Comparison of ENCODE assay signal across 9 mouse cellular contexts in the genomic region with DNA sequence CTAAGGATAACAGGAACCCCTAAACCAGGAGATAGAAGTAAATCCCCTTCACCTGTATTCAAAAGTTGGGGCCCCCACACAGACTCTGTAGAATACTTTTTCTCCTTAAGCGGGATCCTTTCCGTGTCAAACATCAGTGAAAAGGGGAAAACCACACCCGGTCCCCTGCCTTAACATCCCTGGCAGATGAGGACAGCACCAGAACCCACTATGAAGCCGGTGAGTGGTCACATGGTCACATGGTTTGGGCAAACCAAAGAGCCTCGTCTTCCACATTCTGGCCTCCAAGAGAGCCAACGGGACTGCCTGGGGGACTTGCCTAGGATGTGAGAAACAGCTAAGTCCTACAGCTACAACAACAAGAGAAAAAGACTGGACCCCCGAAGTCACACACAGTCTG. TPM values are rescaled to one million over a fixed set of nuclear protein-coding genes. Genes with fewer than 3 reads are reported as not detected.
DNase-seq lines count a peak whose midpoint lies in the region; ATAC-seq and TF ChIP-seq lines count a peak whose summit lies in the region.
"Had no signal": no experiment of that assay in that cellular context is flagged by ENCODE, and none has a peak within 500 bp of the region (broad histone marks: within the 10 kb centered on the region; RNA-seq: fewer than 3 reads in every experiment).

No protein-coding gene starts in this region.

- H3K9ac ChIP-seq in heart, embryonic 12.5 days, result no peak overlapping the region
- no peak overlapping the region for H3K9ac ChIP-seq in heart, adult 2 months (ENCODE audit: low read depth, low read length)
- no peak overlapping the region; the same call in 1 of the 2 replicates for H3K9ac ChIP-seq in hindbrain, embryonic 16.5 days (ENCODE audit: low read depth, low read length)
- H3K9ac ChIP-seq in midbrain, embryonic 13.5 days (replicated peaks), result no peak overlapping the region

- H3K36me3 ChIP-seq in heart, embryonic 12.5 days, result no peaks in the 10 kb centered on the region
- H3K36me3 ChIP-seq in heart, adult 2 months (ENCODE audit: control insufficient read depth, insufficient read depth, low read length), result no peaks in the 10 kb centered on the region
- H3K36me3 ChIP-seq in embryonic facial prominence, embryonic 10.5 days (replicated peaks), result no peaks in the 10 kb centered on the region
- H3K36me3 ChIP-seq in hindbrain, embryonic 16.5 days (ENCODE audit: control insufficient read depth, insufficient read depth, low read length), result no peaks in the 10 kb centered on the region
- no peaks in the 10 kb centered on the region for H3K36me3 ChIP-seq in midbrain, embryonic 13.5 days

- TF ChIP-seq POLR2A in heart, adult 2 months (IDR thresholded peaks at IDR 0.05; ENCODE audit: insufficient read depth, low read depth, low read length), result no peak

- H3K27ac ChIP-seq in heart, embryonic 12.5 days (ENCODE audit: poor library complexity, severe bottlenecking), result no peak overlapping the region
- no peak overlapping the region for H3K27ac ChIP-seq in heart, adult 2 months
- no peak overlapping the region for H3K27ac ChIP-seq in embryonic facial prominence, embryonic 10.5 days (replicated peaks)
- H3K27ac ChIP-seq in hindbrain, embryonic 16.5 days (ENCODE audit: low read depth, low read length), result no peak overlapping the region
- H3K27ac ChIP-seq in midbrain, embryonic 13.5 days, result no peak overlapping the region

- no peak for TF ChIP-seq EP300 in heart, adult 2 months (IDR thresholded peaks at IDR 0.05; ENCODE audit: insufficient read depth, low read depth, low read length)

- H3K9me3 ChIP-seq in heart, embryonic 12.5 days (replicated peaks), result peaks cover 5% of the 10 kb centered on the region; the same call in 1 of the 2 replicates
- peaks cover 9% of the 10 kb centered on the region; the same call in 1 of the 2 replicates for H3K9me3 ChIP-seq in embryonic facial prominence, embryonic 10.5 days
- H3K9me3 ChIP-seq in hindbrain, embryonic 16.5 days (ENCODE audit: control insufficient read depth, low read length), result no peaks in the 10 kb centered on the region
- no peaks in the 10 kb centered on the region for H3K9me3 ChIP-seq in midbrain, embryonic 13.5 days

- H3K4me3 ChIP-seq in heart, embryonic 12.5 days, result peak overlapping the region; percentile 51
- no peak overlapping the region for H3K4me3 ChIP-seq in heart, adult 2 months
- peak overlapping the region; percentile 56 for H3K4me3 ChIP-seq in embryonic facial prominence, embryonic 10.5 days
- H3K4me3 ChIP-seq in hindbrain, embryonic 16.5 days (ENCODE audit: low read length), result peak overlapping the region; percentile 31
- H3K4me3 ChIP-seq in midbrain, embryonic 13.5 days (replicated peaks), result peak overlapping the region; percentile 30; the same call in 1 of the 2 replicates

- H3K27me3 ChIP-seq in heart, embryonic 12.5 days (replicated peaks), result peaks cover 81% of the 10 kb centered on the region
- H3K27me3 ChIP-seq in heart, adult 2 months (ENCODE audit: control insufficient read depth, insufficient read depth, low read length), result peaks cover 21% of the 10 kb centered on the region
- H3K27me3 ChIP-seq in embryonic facial prominence, embryonic 10.5 days (replicated peaks; ENCODE audit: low read depth, poor library complexity, severe bottlenecking), result peaks cover 94% of the 10 kb centered on the region
- peaks cover 57% of the 10 kb centered on the region for H3K27me3 ChIP-seq in hindbrain, embryonic 16.5 days (replicated peaks; ENCODE audit: control insufficient read depth, insufficient read depth, low read length)
- H3K27me3 ChIP-seq in midbrain, embryonic 13.5 days, result peaks cover 89% of the 10 kb centered on the region

- intact Hi-C loops in heart, adult 2 months (cut with DNase I), result no loop called here

- peaks cover 6% of the 10 kb centered on the region; the same call in 1 of the 2 replicates for H3K4me1 ChIP-seq in heart, embryonic 12.5 days (replicated peaks)
- H3K4me1 ChIP-seq in heart, adult 2 months (ENCODE audit: control insufficient read depth, insufficient read depth, low read length), result no peaks in the 10 kb centered on the region
- H3K4me1 ChIP-seq in embryonic facial prominence, embryonic 10.5 days, result peaks cover 14% of the 10 kb centered on the region
- H3K4me1 ChIP-seq in hindbrain, embryonic 16.5 days (ENCODE audit: control insufficient read depth, insufficient read depth, low read depth, low read length), result peaks cover 6% of the 10 kb centered on the region
- H3K4me1 ChIP-seq in midbrain, embryonic 13.5 days (replicated peaks), result peaks cover 7% of the 10 kb centered on the region

- no peak for TF ChIP-seq CTCF in heart, adult 2 months (IDR thresholded peaks at IDR 0.05)

- 4% methylated on average over 7 of the region's 7 CpGs for WGBS in heart, embryonic 12.5 days
- 8% methylated on average over 7 of the region's 7 CpGs for WGBS in heart, adult 2 months
- whole genome bisulfite sequencing in embryonic facial prominence, embryonic 10.5 days, result 4% methylated on average over 7 of the region's 7 CpGs
- WGBS in hindbrain, embryonic 16.5 days, result 3% methylated on average over 7 of the region's 7 CpGs
- WGBS in midbrain, embryonic 13.5 days, result 4% methylated on average over 7 of the region's 7 CpGs

- no peak for DNase-seq in heart, adult 2 months
- peak; percentile 48 for DNase-seq in embryonic facial prominence, embryonic 10.5 days (ENCODE audit: low spot score)
- DNase-seq in thymus, postnatal 0 days (ENCODE audit: low spot score), result no peak
- no peak for DNase-seq in spleen, adult 12 weeks (ENCODE audit: low spot score)
- DNase-seq: thymus, postnatal 14 days had no signal

- H3K4me2 ChIP-seq in heart, embryonic 12.5 days, result peak overlapping the region; percentile 87
- peak overlapping the region; percentile 63 for H3K4me2 ChIP-seq in hindbrain, embryonic 16.5 days (ENCODE audit: low read length)
- H3K4me2 ChIP-seq in midbrain, embryonic 13.5 days (replicated peaks), result peak overlapping the region; percentile 56

- no peak for ATAC-seq in heart, embryonic 12.5 days (ENCODE audit: insufficient number of reproducible peaks, low FRiP score)
- no peak for ATAC-seq in hindbrain, embryonic 16.5 days
- ATAC-seq in midbrain, embryonic 13.5 days, result no peak
- no peak for ATAC-seq in erythroblast, adult 5-6 weeks (replicated peaks; ENCODE audit: low FRiP score, poor library complexity, severe bottlenecking)

- no peaks in the 10 kb centered on the region for H3K79me2 ChIP-seq in heart, adult 2 months (replicated peaks; ENCODE audit: control insufficient read depth, insufficient read depth, low read length)

RNA-seq across cellular contexts. Expression of gene Faim, which starts 12.6 kb away (rescaled TPM):
- 34.6 and 35.7 TPM in 2 replicates for polyA plus RNA-seq in heart, embryonic 12.5 days (2016; fragmentation: Nextera tagmentation; extraction: Ambion mirVana)
- total RNA-seq in heart, adult 2 months (2021), result 1 to 10 TPM; 4.1 to 5.4 TPM
- 2.1 and 3.7 TPM in 2 replicates for polyA plus RNA-seq in heart, adult 2 months (2012; rRNA removed)
- polyA plus RNA-seq in embryonic facial prominence, embryonic 10.5 days (2016; fragmentation: Nextera tagmentation; extraction: Ambion mirVana), result 58.1 and 61.8 TPM in 2 replicates
- polyA plus RNA-seq in hindbrain, embryonic 16.5 days (2015; fragmentation: Nextera tagmentation; extraction: Ambion mirVana), result 107 and 115 TPM in 2 replicates
- polyA plus RNA-seq in midbrain, embryonic 13.5 days (2015; fragmentation: Nextera tagmentation; extraction: Ambion mirVana), result 105 and 107 TPM in 2 replicates
- 52.4 and 54.8 TPM in 2 replicates for polyA plus RNA-seq in thymus, postnatal 0 days (2015; fragmentation: Nextera tagmentation; extraction: Ambion mirVana)
- total RNA-seq in erythroblast, adult 5-6 weeks (2015; ENCODE audit: low replicate concordance), result 2.9 and 6.5 TPM in 2 replicates
- total RNA-seq in erythroblast, adult 5-6 weeks (2017; ENCODE audit: low replicate concordance), result 13.3 and 25.0 TPM in 2 replicates

RNA-seq across cellular contexts. Expression of gene Foxl2, which starts 18.5 kb away (rescaled TPM):
- polyA plus RNA-seq in heart, embryonic 12.5 days (2016; fragmentation: Nextera tagmentation; extraction: Ambion mirVana), result not detected in 2 replicates
- not detected for total RNA-seq in heart, adult 2 months (2021)
- not detected in 2 replicates for polyA plus RNA-seq in heart, adult 2 months (2012; rRNA removed)
- 1.9 and 2.4 TPM in 2 replicates for polyA plus RNA-seq in embryonic facial prominence, embryonic 10.5 days (2016; fragmentation: Nextera tagmentation; extraction: Ambion mirVana)
- polyA plus RNA-seq in hindbrain, embryonic 16.5 days (2015; fragmentation: Nextera tagmentation; extraction: Ambion mirVana), result 0.24 and 0.45 TPM in 2 replicates
- 0.54 and 0.75 TPM in 2 replicates for polyA plus RNA-seq in midbrain, embryonic 13.5 days (2015; fragmentation: Nextera tagmentation; extraction: Ambion mirVana)
- not detected in 2 replicates for polyA plus RNA-seq in thymus, postnatal 0 days (2015; fragmentation: Nextera tagmentation; extraction: Ambion mirVana)
- not detected in 2 replicates for total RNA-seq in erythroblast, adult 5-6 weeks (2015; ENCODE audit: low replicate concordance)
- not detected in 2 replicates for total RNA-seq in erythroblast, adult 5-6 weeks (2017; ENCODE audit: low replicate concordance)
